Mouse (Mus musculus) cerebellum, postnatal 25 days (tissue): ENCODE measurements around the gene Nav1.

ENCODE experiments used
- DNase-seq, 2 experiments: peaks; one replicate each; pipeline ENCODE4 v3.0.0; 2021; ENCODE audit warnings: mixed read lengths in 2 of 2

Nav1 gene

DNA sequence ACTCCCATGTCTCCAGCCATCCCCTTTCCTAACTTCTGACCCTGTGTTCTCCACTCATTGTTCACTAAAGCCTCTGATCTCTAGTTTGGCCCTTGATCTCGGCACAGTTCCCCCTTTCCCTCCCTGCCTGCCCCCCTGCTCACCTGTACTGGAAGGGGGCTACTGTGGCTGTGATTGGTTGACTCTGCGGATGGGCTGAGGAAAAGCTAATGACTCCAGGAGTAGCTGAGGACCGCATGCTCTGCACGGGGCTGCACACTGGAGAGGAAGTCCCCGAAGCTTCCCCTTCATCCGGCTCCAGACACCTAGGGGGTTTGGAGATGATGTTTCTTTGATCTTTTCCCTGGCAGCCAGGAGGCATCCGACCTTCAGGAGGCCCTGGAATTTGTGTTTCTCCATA lies at the start of gene Nav1:
TSS of gene Nav1 (minus strand) at position 277 of the 400 bp plus-strand sequence.
- DNase-seq = peak in 1 of 2 experiments; percentile 20

DNA sequence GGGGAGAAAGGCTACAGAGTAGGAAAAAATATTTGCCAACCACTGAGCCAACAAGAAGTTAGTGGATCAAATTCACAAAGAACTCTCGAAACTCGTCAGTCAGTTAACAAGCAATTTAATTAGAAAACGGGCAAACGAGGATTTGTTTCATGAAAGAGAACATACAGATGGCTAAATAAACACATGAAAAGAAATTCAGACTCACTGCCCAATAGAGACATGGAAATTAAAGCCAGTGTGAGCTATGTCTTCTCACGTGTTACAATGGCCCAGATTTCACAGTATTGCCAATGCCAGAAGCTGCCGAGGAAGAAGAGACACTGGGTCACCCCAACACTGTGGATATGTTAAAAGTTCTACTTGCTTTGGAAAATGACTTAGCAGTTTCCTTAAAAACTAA lies 46.8 kb upstream of the Nav1 start:
- DNase-seq = no peak

DNA sequence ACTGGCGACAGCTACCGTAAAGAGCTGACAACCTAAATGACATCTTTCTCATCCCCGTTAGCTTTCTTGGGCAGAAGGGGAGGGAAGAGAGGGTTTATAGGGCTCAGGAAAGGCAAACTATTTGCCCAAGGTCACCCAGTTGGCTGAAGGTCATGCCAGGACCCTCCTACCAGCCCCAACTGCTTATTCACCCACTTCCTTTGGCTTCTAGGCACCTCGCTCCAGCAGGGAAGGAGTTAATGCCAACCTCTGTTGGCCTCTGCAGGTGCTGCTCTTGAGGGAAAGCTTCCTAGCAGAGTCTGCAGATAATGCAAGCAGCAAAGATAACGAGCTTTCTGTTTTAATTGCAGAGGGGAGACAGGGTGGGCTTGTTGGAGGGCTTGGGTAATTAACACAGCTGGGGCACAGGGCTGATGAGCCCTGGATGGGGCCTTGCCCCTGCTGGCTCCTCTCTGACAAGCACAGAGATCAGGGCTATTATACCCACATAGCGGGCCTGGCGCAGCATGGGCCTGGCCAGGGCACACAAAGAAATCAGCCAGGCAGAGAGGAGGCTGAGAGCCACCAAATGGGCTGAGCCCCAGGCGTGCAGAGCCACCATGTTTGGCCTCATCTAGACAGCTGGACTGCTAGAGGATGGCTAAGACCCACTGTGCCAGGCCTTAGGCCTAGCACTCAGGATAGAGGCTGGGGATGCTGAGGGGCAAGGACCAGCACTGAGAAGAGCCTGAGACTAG lies 38.5 kb upstream of the Nav1 start:
- no peak for DNase-seq

DNA sequence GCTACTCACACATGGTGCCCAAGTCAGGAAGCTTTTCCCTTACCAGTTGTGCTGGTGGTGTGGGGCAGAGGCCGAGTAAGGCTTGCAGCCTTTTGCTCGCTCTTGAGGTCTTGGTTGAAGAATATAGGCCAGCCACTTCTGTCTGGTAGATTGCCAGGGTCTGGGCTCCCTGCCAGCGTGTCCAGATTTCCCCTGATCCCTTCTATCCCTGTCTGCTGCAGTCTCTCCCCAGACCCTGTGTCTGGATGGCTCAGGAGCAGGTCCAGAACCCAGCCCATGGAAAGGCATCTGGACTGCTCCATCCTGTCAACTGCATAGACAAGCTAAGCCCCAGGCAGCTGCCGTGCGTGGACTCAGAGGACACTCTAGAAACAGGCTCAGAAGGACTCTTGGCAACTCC lies 37.0 kb upstream of the Nav1 start:
- peak in 1 of 2 experiments; percentile 52 for DNase-seq

DNA sequence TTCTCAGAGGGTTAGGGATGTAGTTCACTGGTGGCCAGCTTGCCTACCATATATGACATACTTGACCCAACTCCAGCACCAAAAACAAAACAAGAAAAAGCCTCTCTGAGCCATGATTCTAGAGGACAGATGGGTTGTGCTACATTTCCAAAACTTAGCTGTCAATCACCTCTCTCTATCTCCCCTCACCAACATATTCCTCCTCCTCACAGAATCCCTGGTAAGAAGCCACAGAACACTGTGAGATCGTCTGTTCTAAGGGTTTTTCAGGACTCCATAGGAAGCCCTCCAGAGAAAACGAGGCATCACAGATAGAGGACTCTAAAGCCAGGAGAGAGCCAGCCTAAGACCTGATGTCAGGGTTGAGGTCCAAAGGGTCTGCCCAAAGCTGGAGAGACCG lies 36.6 kb upstream of the Nav1 start:
- DNase-seq = no peak

DNA sequence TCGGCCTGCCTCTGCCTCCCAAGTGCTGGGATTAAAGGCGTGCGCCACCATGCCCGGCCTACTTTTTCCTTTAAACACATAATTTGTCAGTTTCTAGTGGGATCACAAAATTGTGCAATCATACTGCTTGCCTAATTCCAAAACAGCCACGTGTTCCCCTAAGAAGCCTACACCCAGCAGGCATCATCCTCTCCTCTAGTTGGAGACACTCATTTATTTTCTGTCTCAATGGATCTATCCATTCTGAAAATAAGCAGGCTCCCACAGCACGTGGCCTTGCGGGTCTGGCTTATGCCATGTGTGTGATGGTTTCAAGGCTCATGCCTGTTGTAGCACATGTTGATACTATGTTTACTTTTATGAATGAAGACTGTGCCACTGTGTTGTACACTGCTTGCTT lies 32.8 kb upstream of the Nav1 start:
- DNase-seq = no peak

DNA sequence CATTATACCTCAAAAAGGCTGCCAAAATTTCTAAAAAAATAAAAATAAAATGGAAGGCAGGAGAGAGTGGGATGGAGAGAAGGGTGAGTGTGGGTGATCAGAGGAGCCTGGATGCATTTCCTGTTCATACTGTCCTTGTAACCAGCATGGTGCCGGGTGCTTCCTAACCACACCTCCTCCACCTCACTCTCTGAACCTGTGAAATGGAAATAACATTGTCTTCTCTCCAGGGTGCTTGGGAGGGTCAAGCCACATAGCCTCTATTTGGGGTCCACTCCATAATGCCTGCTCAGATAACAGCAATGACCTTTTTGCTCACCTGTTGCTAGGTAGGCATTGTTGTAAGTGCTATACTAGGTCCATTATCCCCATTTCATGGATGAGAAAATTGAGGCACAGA lies 32.0 kb upstream of the Nav1 start:
- no peak for DNase-seq

DNA sequence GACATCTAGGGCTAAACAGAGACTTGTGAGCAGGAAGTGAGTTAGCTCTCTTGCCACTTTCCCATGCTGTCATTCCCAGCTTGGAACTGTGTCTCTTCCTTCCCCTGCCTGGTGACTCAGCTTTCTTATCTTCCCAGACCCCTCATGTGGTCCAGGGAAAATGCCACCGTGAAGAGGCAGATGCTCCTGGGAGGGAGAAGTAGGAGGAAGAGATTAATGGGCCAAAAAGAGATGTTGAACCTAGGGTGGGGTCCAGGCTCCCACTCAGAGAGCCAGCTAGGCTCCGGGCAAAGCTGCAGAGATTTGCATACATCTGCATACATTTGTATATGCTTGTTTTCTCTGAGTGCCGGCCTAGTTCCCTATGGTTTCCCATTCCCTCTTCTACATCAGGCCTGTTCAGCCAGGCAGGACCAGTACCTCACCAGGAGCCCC lies 30.5 kb upstream of the Nav1 start:
- no peak for DNase-seq

DNA sequence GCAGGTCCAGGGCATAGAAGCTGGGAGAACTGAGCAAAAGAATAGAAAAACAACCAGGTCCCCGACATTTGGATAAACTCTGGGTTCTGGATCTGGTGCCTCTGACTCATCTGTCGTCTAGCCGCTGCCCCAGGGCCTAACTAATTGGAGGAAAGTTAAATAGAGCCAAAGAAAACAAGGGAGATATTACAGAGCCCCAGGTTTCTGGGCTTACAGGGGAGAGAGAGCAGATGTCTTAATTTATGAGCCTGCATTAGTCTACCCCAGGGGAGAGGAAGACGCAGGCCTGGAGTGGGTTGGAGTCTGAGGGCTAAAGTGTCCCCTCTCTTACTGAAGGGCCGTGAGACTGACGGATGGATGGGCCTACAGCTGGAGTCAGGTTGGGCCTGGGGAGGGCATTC lies 29.0 kb upstream of the Nav1 start:
- no peak for DNase-seq

DNA sequence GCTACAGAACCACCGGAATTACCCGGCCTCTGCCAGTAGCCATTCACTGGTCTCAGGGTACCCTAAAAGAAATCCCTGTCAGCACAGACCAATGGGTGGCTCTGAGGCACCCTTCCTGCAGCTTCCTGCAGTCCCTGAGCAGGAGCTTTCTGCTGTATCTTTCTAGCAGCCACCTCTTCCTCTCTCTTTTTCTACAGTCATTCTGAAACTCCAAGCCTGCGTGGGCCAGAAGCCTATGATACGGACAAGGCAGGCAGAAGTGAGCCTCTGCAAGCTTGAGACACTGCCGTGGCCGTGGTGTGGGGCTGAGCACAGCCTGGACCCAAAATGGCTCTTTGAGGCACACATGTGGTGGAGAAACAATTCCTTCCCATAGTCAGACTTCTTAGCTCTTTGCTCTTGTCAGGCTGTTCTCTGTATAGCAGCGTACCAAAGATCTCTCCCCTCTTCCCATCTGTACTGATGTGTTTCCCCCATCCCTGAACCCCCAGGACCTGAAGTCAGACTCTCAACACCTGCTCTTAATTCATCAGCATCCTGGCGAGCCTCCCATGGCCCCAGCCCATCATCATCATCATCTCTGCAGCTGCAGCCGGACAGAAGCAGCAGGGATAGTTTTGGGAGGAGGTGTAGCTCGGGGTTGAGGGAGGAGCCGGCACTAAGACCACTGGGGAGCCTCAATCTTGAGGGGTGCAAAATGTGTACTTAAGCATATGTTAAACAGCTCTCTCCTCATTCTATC lies 28.4 kb upstream of the Nav1 start:
- no peak for DNase-seq

DNA sequence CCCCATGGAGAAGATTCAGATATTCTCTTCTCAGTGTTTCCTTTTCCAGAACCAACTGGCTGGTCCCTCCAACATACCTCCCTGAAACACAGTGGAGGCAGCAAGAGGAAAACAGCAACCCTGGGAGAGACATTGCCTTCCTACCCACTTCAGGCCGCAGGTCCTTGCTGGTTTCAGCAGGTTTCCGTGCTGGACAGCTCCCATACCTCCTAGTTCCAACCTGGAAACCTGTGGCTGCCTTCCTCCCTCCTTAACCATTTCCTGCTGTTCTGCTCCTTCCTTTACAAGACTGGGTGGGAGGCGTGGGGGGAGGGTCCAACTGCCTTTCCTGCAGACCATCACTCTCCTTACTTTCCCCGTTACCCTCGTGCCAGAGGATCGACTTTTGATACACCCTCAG lies 27.7 kb upstream of the Nav1 start:
- no peak for DNase-seq

DNA sequence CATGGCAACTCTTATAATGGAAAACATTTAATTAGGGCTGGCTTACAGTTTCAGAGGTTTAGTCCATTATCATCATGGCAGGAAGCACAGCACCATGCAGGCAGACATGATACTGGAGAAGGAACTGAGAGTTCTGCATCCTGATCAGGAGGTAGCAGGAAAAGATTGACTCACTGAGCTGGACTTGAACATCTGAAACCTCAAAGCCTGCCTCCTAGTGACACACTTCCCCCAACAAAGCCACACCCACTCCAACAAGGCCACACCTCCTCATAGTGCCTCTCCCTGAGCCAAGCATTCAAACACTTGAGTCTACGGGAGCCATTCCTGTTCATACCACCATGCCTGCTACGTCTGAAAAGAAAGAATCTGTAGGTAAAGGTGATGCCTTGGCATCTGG lies 26.8 kb upstream of the Nav1 start:
- no peak for DNase-seq

DNA sequence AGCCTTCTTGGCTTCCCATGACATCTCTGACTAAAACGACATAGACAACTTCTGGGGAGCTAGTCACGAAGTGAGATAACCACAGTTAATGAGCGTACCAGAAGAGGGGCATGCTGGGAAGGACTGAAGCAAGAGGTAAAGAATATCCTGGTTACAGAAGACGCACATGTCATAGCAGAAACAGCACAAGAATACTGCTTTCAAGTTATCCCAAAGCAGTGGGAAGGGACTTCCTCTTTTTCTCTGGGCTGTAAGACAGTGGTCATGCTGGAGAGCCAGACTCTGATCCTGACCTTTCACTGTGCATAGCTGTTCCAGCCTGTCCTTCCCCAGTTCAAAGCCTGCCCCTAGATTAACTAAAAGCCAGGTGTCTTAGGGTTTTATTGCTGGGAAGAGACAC lies 26.4 kb upstream of the Nav1 start:
- no peak for DNase-seq

DNA sequence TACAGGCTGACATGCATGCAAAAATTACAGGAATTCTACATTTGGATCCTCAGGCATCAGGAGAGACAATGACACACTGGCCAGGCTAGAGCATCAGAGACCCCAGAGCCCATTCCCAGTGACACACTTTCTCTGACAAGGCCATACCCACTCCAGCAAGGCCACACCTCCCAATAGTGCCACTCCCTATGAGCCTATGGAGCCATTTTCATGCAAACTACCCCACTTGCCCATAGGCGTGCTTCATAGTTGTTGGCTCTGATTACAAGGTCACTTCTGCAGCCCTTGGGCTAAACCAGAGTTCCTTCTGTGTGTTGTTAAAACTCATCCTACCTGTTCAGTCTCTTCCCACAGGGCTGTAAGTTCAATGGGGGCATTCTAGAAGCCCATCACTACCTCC lies 25.1 kb upstream of the Nav1 start:
- no peak for DNase-seq

DNA sequence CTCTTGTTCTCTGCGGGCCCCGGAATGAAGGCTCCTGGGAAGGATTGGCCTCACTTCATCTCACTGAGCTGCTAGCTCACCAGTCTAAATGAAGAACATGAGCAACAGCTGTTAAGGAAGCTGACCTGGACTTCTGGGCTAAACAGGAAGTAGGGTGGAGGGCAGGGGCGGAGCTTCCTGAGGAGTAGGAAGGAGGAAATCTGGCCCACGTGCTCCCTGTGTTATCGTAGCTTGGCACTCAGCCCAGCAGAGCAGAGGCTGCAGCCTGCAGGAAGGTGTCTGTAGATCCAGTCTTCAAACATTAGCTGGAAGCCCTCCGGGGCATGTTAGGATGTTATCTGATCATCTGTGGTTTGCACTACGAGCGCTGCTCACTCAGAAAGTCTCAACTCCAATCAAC lies 24.4 kb upstream of the Nav1 start:
- DNase-seq = peak in 1 of 2 experiments; percentile 47

DNA sequence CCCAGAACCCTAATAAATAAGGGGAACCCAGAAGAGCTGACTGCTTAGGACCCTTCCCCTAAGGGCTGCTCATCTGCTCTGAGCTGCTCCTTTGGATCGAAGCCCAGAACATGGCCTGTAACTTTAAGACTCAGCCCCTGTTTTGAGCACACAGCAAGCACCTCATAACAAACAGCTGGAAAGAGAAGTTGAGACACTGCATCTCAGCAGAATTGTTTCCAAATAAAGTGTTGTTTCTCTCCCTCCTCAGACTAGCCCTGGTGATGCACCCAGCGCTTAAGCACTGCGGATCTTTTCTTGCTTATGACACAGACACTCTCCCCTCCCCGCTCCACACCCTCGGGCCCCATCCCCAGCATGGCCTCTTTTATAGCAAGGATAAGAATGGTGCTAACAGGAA lies 22.8 kb upstream of the Nav1 start:
- DNase-seq = no peak

DNA sequence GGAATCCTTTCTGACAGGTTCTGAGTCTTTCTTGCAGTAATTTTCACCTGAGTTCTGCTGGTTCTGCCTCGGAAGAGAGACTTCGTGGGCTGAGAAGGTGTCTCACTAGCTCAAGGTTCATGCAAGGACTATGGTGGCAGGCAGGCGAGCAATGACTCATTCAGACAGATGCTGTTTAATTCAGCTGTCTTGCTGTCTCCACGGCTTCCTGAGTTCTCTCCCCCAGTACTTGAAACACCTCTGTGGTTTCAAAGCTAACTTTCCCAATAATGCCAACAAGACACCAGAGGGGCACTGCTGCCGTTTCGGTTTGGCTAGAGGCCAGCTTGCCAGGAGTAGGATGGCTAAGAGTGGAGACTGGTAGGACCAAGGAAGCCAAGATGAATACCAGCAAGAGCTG lies 19.1 kb upstream of the Nav1 start:
- DNase-seq = no peak

DNA sequence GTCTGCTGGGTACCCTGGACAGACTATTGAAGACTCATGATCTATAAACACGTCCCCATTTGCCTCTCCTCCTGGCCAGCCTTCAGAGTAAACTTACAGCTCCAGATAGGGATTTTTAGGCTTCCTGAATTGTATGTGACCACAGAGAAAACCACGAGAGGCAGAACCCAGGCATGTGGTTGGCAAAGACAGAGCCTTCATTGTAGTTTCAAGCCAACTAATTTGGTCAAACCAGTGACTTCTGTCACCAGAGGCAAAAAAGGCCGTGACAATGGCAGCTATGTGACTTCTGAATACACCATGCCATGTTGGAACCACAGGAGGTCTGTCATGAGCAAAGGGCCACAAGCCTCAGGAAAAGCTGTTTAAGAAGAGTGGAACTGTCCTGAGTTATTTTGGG lies 18.6 kb upstream of the Nav1 start:
- no peak for DNase-seq

DNA sequence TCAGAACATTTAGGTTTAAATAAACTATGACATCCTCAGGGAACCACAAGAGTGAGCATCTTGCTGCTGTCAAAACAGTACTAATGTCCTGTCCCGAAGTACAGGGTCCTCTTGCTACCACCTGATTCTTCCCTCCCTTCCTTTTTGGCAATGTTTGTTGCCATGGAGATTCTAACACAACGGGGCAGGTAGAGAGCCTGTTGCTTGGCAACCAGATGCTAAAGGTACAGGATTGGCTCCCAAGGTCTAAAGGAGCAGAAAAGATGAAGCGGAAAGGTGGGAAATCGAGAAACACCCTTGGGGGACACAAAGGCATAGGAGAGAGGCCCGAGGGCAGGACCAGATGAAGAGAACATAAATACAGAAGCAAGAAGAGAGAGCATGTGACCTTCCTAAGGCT lies 17.6 kb upstream of the Nav1 start:
- no peak for DNase-seq

DNA sequence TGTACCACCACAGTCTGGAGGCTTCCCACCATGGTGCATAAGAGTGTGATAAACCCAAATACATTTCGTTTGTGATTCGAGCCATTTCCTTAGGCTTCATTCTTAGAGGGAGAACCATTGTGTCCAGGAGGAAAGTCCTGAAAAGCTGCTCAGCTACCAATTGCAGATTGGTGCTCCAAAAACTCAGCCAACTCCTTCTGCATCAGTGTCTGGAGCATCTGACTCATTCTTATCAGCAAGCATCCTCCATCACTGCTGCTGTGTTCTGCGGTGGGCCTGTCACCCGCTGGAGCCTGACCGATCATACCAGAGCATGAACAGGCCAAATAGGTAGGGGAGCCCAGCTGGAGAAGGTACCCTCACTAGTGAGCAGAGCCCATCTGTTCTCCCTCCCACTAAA lies 16.0 kb upstream of the Nav1 start:
- DNase-seq = no peak

DNA sequence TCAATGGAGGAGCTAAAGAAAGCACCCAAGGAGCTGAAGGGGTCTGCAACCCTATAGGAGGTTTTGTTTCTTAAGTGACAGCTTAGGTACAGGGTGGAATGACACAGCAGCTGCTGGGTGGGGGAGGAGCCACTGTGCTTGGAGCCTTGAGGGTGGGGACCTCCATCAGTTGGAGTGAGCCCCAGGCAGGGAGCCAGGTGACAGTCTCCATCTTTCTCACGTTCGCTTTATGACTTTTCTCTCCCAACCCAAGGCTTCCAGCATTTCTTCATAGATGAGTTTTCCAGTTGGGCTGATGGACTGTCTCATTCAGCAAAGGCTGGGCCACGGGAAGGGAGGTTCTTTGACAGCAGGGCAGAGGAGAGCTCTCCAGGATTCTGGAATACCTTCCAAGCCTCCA lies 14.2 kb upstream of the Nav1 start:
- DNase-seq = no peak

DNA sequence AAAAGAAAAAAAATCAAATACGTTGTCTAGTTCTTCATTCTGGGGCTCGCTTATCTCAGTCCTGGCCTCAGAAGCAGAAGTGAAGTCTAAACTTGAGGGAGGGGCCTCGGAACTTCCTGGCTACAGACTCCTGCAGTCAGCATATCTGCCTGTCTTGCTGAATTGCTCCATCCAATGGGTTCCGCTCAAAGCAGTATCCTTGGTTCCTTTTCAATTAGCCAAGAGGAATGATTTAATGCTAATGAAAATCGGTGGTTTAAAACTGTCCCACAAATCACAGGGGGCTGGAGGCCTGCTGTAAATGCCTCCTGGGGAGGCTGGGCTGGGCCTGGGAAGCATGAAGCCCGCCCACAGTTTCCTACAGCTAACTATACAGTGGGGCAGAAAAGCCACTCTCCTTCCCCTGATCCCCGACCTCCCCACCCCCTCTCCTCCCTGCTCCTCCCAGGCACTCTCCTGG lies 12.9 kb upstream of the Nav1 start:
- DNase-seq = no peak

DNA sequence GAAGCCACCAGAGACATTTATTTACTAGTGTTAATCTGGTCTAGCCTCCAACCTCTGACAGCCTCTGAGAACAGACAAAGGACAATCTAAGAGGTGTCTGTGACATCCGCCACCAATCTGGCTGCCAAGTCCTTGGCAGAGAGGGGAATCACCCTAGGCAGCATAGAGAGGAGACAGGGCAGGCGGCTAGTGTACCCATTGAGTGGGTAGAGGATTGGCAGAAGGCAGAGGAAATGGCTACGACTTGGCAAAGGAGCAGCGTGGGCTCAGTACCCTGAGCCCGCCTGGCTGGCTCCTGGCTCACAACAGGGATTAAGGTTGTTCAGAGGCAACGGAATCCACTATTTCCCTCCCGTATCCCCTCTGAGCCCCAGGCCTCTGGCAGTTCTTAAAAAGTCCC lies 12.0 kb upstream of the Nav1 start:
- peak; percentile 39 to 43 for DNase-seq

DNA sequence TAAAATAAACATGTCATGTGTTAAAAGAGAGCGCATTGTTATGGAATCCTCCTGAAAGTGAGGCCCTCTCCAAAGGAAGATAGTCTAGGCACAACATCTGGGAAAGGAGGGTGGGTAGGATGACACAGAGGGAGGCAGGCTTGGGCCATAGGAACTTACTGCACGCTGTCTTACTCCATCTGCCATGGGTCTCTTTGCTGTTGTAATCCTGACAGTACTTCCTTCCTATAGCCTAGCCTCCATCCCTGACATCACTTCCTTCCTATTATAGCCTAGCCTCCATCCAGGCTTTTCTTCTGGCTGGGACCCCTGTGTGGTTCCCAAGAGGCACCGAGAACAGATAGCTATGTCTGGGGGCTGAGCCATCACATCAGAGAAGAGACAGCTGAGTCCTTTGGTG lies 10.2 kb upstream of the Nav1 start:
- DNase-seq = no peak
